Mouse (Mus musculus): ENCODE data around the gene Naa40. TPM values are rescaled to one million over a fixed set of nuclear protein-coding genes. Genes with fewer than 3 reads are reported as not detected.

Naa40 gene
- total and polyA plus RNA-seq, 2 experiments from 2014 or later: 30.4 to 44.0 TPM

GRCm38 (mm10) chr19:7225096-7225690 lies 15.8 kb downstream of the Naa40 start:
- 77% methylated on average over 9 of the region's 9 CpGs for WGBS
- Histone ChIP-seq H3K36me3 (replicated peaks; ENCODE audit: control insufficient read depth, insufficient read depth, low read length) (peaks cover 46% of the 10 kb centered on the region), H3K4me3 (ENCODE audit: low read depth, low read length) (no peak overlapping the region)

DNA sequence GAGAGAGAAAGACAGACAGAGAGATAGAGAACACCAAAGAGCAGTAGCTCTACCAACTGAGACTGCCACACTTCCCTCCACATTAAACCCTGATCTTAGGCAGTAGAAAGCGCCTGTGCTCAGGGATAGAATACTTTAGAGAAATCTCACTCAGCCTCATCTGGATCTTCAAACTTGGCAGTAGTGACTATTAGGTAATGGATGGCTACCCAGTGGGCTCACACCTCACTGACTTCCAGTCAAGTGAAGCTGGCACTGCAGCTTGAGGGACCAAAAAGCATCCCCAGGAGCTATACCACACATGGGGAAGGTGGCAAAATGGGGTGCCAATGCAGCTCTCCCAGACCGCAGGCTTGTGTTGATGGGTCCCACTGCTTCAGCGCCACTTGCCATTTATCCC lies 16.7 kb downstream of the Naa40 start:
- TF ChIP-seq CTCF (IDR thresholded peaks at IDR 0.05; ENCODE audit: low read depth): no peak
- TF ChIP-seq EP300 (IDR thresholded peaks at IDR 0.05; ENCODE audit: low read depth): no peak
- Histone ChIP-seq H3K4me1 (ENCODE audit: control insufficient read depth, insufficient read depth) (no peaks in the 10 kb centered on the region), H3K4me2 (ENCODE audit: low read depth, low read length) (no peak overlapping the region), H3K27ac (ENCODE audit: low read depth) (no peak overlapping the region), H3K27me3 (ENCODE audit: control insufficient read depth, insufficient read depth, low read length) (no peaks in the 10 kb centered on the region), H3K4me3 (ENCODE audit: low read depth, low read length) (no peak overlapping the region), H3K9me3 (replicated peaks; ENCODE audit: control insufficient read depth, low read length) (no peaks in the 10 kb centered on the region), H3K9ac (replicated peaks; ENCODE audit: low read depth, low read length) (no peak overlapping the region), H3K36me3 (replicated peaks; ENCODE audit: control insufficient read depth, insufficient read depth, low read length) (peaks cover 37% of the 10 kb centered on the region)
- WGBS: 93% methylated on average over 3 of the region's 3 CpGs
- ATAC-seq (ENCODE audit: insufficient read depth, low read depth): no peak
- DNase-seq (ENCODE audit: low spot score): no peak

More at GRCm38 (mm10) chr19:7225096-7225690, 15.8 kb downstream of the Naa40 start:
- Histone ChIP-seq H3K27me3 (ENCODE audit: control insufficient read depth, insufficient read depth, low read length) (no peaks in the 10 kb centered on the region), H3K27ac (ENCODE audit: low read depth) (no peak overlapping the region), H3K9ac (replicated peaks; ENCODE audit: low read depth, low read length) (no peak overlapping the region), H3K4me2 (ENCODE audit: low read depth, low read length) (no peak overlapping the region), H3K9me3 (replicated peaks; ENCODE audit: control insufficient read depth, low read length) (no peaks in the 10 kb centered on the region), H3K4me1 (ENCODE audit: control insufficient read depth, insufficient read depth) (no peaks in the 10 kb centered on the region)
- TF ChIP-seq CTCF (IDR thresholded peaks at IDR 0.05; ENCODE audit: low read depth) (no peak), EP300 (IDR thresholded peaks at IDR 0.05; ENCODE audit: low read depth) (no peak)
- DNase-seq (ENCODE audit: low spot score) (no peak), ATAC-seq (ENCODE audit: insufficient read depth, low read depth) (no peak)

GRCm38 (mm10) chr19:7223488-7223887 lies 17.5 kb downstream of the Naa40 start:
- Histone ChIP-seq H3K4me3 (ENCODE audit: low read depth, low read length) (no peak overlapping the region), H3K27me3 (ENCODE audit: control insufficient read depth, insufficient read depth, low read length) (no peaks in the 10 kb centered on the region), H3K4me1 (ENCODE audit: control insufficient read depth, insufficient read depth) (no peaks in the 10 kb centered on the region), H3K36me3 (replicated peaks; ENCODE audit: control insufficient read depth, insufficient read depth, low read length) (peaks cover 31% of the 10 kb centered on the region), H3K27ac (ENCODE audit: low read depth) (no peak overlapping the region), H3K9me3 (replicated peaks; ENCODE audit: control insufficient read depth, low read length) (no peaks in the 10 kb centered on the region), H3K9ac (replicated peaks; ENCODE audit: low read depth, low read length) (no peak overlapping the region), H3K4me2 (ENCODE audit: low read depth, low read length) (no peak overlapping the region)
- DNase-seq (ENCODE audit: low spot score) (no peak), ATAC-seq (ENCODE audit: insufficient read depth, low read depth) (peak; percentile 83)
- TF ChIP-seq CTCF (IDR thresholded peaks at IDR 0.05; ENCODE audit: low read depth) (peak; percentile 30), EP300 (IDR thresholded peaks at IDR 0.05; ENCODE audit: low read depth) (no peak)

GRCm38 (mm10) chr19:7222196-7222595 lies 18.8 kb downstream of the Naa40 start:
- no peak for ATAC-seq (ENCODE audit: insufficient read depth, low read depth)
- 81% methylated on average over 6 of the region's 6 CpGs for WGBS

GRCm38 (mm10) chr19:7218753-7219152 lies 22.2 kb downstream of the Naa40 start:
- 95% methylated on average over 5 of the region's 5 CpGs for WGBS
- no peaks in the 10 kb centered on the region for H3K9me3 ChIP-seq (replicated peaks; ENCODE audit: control insufficient read depth, low read length)
- H3K27me3 ChIP-seq (ENCODE audit: control insufficient read depth, insufficient read depth, low read length): no peaks in the 10 kb centered on the region
- DNase-seq (ENCODE audit: low spot score) (no peak), ATAC-seq (ENCODE audit: insufficient read depth, low read depth) (no peak)
- no peak overlapping the region for H3K9ac ChIP-seq (replicated peaks; ENCODE audit: low read depth, low read length)
- H3K4me1 ChIP-seq (ENCODE audit: control insufficient read depth, insufficient read depth): peaks cover 20% of the 10 kb centered on the region
- TF ChIP-seq CTCF (IDR thresholded peaks at IDR 0.05; ENCODE audit: low read depth) (no peak), EP300 (IDR thresholded peaks at IDR 0.05; ENCODE audit: low read depth) (no peak)
- H3K4me2 ChIP-seq (ENCODE audit: low read depth, low read length): no peak overlapping the region
- no peak overlapping the region for H3K4me3 ChIP-seq (ENCODE audit: low read depth, low read length)
- no peak overlapping the region for H3K27ac ChIP-seq (ENCODE audit: low read depth)
- peaks cover 22% of the 10 kb centered on the region for H3K36me3 ChIP-seq (replicated peaks; ENCODE audit: control insufficient read depth, insufficient read depth, low read length)

More at GRCm38 (mm10) chr19:7222196-7222595, 18.8 kb downstream of the Naa40 start:
- H3K4me2 ChIP-seq (ENCODE audit: low read depth, low read length): no peak overlapping the region
- DNase-seq (ENCODE audit: low spot score): no peak
- no peaks in the 10 kb centered on the region for H3K9me3 ChIP-seq (replicated peaks; ENCODE audit: control insufficient read depth, low read length)
- H3K4me1 ChIP-seq (ENCODE audit: control insufficient read depth, insufficient read depth): no peaks in the 10 kb centered on the region
- H3K27ac ChIP-seq (ENCODE audit: low read depth): no peak overlapping the region
- no peaks in the 10 kb centered on the region for H3K27me3 ChIP-seq (ENCODE audit: control insufficient read depth, insufficient read depth, low read length)
- TF ChIP-seq CTCF (IDR thresholded peaks at IDR 0.05; ENCODE audit: low read depth) (no peak), EP300 (IDR thresholded peaks at IDR 0.05; ENCODE audit: low read depth) (no peak)
- H3K4me3 ChIP-seq (ENCODE audit: low read depth, low read length): no peak overlapping the region
- no peak overlapping the region for H3K9ac ChIP-seq (replicated peaks; ENCODE audit: low read depth, low read length)
- H3K36me3 ChIP-seq (replicated peaks; ENCODE audit: control insufficient read depth, insufficient read depth, low read length): peaks cover 18% of the 10 kb centered on the region

DNA sequence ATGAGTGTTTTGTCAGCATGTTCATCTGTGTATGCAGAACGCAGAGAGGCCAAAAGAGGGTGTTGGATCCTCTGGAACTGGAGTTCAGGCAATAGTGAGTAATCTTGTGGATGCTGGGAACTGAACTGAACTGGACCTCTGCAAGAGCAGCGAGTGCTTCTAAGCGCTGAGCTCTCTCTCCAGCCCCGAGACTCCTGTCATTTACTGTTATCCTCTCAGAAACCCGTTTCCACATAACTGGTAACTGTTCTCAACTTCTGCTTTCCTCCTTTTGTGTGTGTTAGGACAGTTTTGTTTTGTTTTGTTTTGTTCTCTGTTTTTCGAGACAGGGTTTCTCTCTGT lies 23.1 kb downstream of the Naa40 start:
- H3K27me3 ChIP-seq (ENCODE audit: control insufficient read depth, insufficient read depth, low read length): no peaks in the 10 kb centered on the region
- H3K4me1 ChIP-seq (ENCODE audit: control insufficient read depth, insufficient read depth): peaks cover 20% of the 10 kb centered on the region
- DNase-seq (ENCODE audit: low spot score): no peak
- WGBS: 12% methylated on average over 6 of the region's 6 CpGs
- peak overlapping the region; percentile 91 for H3K4me3 ChIP-seq (ENCODE audit: low read depth, low read length)
- H3K4me2 ChIP-seq (ENCODE audit: low read depth, low read length): peak overlapping the region; percentile 34
- no peak overlapping the region for H3K27ac ChIP-seq (ENCODE audit: low read depth)
- ATAC-seq (ENCODE audit: insufficient read depth, low read depth): no peak
- no peaks in the 10 kb centered on the region for H3K9me3 ChIP-seq (replicated peaks; ENCODE audit: control insufficient read depth, low read length)
- H3K9ac ChIP-seq (replicated peaks; ENCODE audit: low read depth, low read length): no peak overlapping the region
- TF ChIP-seq CTCF (IDR thresholded peaks at IDR 0.05; ENCODE audit: low read depth) (no peak), EP300 (IDR thresholded peaks at IDR 0.05; ENCODE audit: low read depth) (no peak)
- H3K36me3 ChIP-seq (replicated peaks; ENCODE audit: control insufficient read depth, insufficient read depth, low read length): peaks cover 30% of the 10 kb centered on the region
